Mouse (Mus musculus) bone marrow macrophage, adult 2 months (primary cell): ENCODE measurements around the gene Sema4b.

Experiments used
- CTCF ChIP-seq: IDR thresholded peaks from 2 replicates; pipeline ENCODE4 v1.5.1; 2012; ENCODE audit warnings: low read depth, mild to moderate bottlenecking, low read length, moderate library complexity
- POLR2A ChIP-seq: IDR thresholded peaks from 2 replicates; pipeline ENCODE4 v1.6.1; 2012; ENCODE audit warnings: mild to moderate bottlenecking, low read depth, low read length, borderline replicate concordance

GRCm38 (mm10) chr7:80246148-80246721 is 59.6 kb downstream of the Sema4b start, which contains the start of gene Ttll13:
- TF ChIP-seq CTCF (0 out of 2 replicates have a peak, but pooled peaks have one; percentile 4), POLR2A (no peak)
